Mouse (Mus musculus) G1E (cell line): ENCODE data around the gene Tmem39b. TPM values are rescaled to one million over a fixed set of nuclear protein-coding genes. Genes with fewer than 3 reads are reported as not detected.

Source experiments
- ATAC-seq: 2 replicates; pipeline ENCODE4 v1.8.0; 2016; ENCODE audit warnings: mild to moderate bottlenecking; ENCODE audit not compliant: insufficient number of reproducible peaks, poor library complexity, low FRiP score, severe bottlenecking; ENCODE audit errors: extremely low read depth
- DNase-seq: peaks from one replicate; pipeline ENCODE4 v3.0.0; 2012; ENCODE audit warnings: low spot score
- H3K27me3 ChIP-seq: 2 replicates; pipeline ENCODE4 v1.6.1; 2012; ENCODE audit warnings: mild to moderate bottlenecking, low read length, inconsistent platforms; ENCODE audit not compliant: insufficient read depth
- H3K36me3 ChIP-seq: replicated peaks from 2 replicates; pipeline ENCODE3; 2012; ENCODE audit warnings: mild to moderate bottlenecking, inconsistent platforms
- H3K4me1 ChIP-seq: 2 replicates; pipeline ENCODE4 v1.6.1; 2012; ENCODE audit warnings: low read depth, low read length, inconsistent platforms, mixed read lengths; ENCODE audit not compliant: insufficient read depth
- H3K4me3 ChIP-seq: 2 replicates; pipeline ENCODE4 v1.5.1; 2012; ENCODE audit warnings: low read depth, mild to moderate bottlenecking, inconsistent platforms, low read length, moderate library complexity, mixed read lengths
- H3K9me3 ChIP-seq: replicated peaks from 2 replicates; pipeline ENCODE4 v1.6.1; 2012; ENCODE audit warnings: inconsistent platforms
- CTCF ChIP-seq: IDR thresholded peaks from 2 replicates; pipeline ENCODE4 v1.5.1; 2012; ENCODE audit warnings: low read depth, low read length, inconsistent platforms, mixed read lengths
- GATA1 ChIP-seq: IDR thresholded peaks from 2 replicates; pipeline ENCODE4 v1.6.1; 2012; ENCODE audit warnings: borderline replicate concordance, low read length, inconsistent platforms, mixed read lengths
- GATA2 ChIP-seq: IDR thresholded peaks from 2 replicates; pipeline ENCODE4 v1.6.1; 2012; ENCODE audit warnings: low read depth, low read length, inconsistent platforms, borderline replicate concordance
- POLR2AphosphoS5 ChIP-seq: IDR thresholded peaks from 2 replicates; pipeline ENCODE4 v1.6.1; 2012; ENCODE audit warnings: low read depth, low read length, inconsistent platforms; ENCODE audit not compliant: insufficient replicate concordance
- TAL1 ChIP-seq: conservative IDR thresholded peaks from 2 replicates; pipeline ENCODE4 v1.6.1; 2012; ENCODE audit warnings: low read depth, low read length, inconsistent platforms, mixed read lengths
- polyA plus RNA-seq: library from polyadenylated mRNA; stranded (reverse); fragments of >175 nt; gene quantifications from 2 replicates; pipeline ENCODE4 v1.2.3, GENCODE M21; 2012
- total RNA-seq, 2 experiments: library from RNA; stranded (forward) in 1 of 2; stranded (reverse) in 1 of 2; fragments of 200-1000 nt in 1 of 2; fragments of >200 nt in 1 of 2; fragmentation: Nextera tagmentation in 1 of 2; gene quantifications; 2 replicates each; pipeline ENCODE4 v1.2.3; 2014 to 2017

Tmem39b gene
- total and polyA plus RNA-seq, 3 experiments, result 3.9 to 34.3 (median 18.3) TPM

GRCm38 (mm10) chr4:129671491-129672082 is 25.1 kb downstream of the Tmem39b start:
- peaks cover 23% of the 10 kb centered on the region for H3K4me1 ChIP-seq
- H3K9me3 ChIP-seq, result no peaks in the 10 kb centered on the region
- ATAC-seq (peak; percentile 57), DNase-seq (peak; percentile 67)
- TF ChIP-seq CTCF (peak; percentile 75), TAL1 (no peak)
- no peaks in the 10 kb centered on the region for H3K27me3 ChIP-seq
- H3K36me3 ChIP-seq, result peaks cover 36% of the 10 kb centered on the region
- peak overlapping the region; percentile 96 for H3K4me3 ChIP-seq

GRCm38 (mm10) chr4:129662255-129662813 is 34.3 kb downstream of the Tmem39b start:
- Histone ChIP-seq H3K4me1 (peaks cover 8% of the 10 kb centered on the region), H3K4me3 (no peak overlapping the region), H3K9me3 (no peaks in the 10 kb centered on the region), H3K27me3 (no peaks in the 10 kb centered on the region), H3K36me3 (peaks cover 78% of the 10 kb centered on the region)
- TF ChIP-seq TAL1 (no peak), POLR2AphosphoS5 (no peak), CTCF (no peak), GATA1 (no peak), GATA2 (no peak)
- DNase-seq, result no peak
- no peak for ATAC-seq

- H3K4me1 ChIP-seq, result peaks cover 8% of the 10 kb centered on the region
- no peak for ATAC-seq
- peaks cover 82% of the 10 kb centered on the region for H3K36me3 ChIP-seq
- H3K4me3 ChIP-seq, result no peak overlapping the region
- no peaks in the 10 kb centered on the region for H3K27me3 ChIP-seq
- DNase-seq, result no peak
- no peaks in the 10 kb centered on the region for H3K9me3 ChIP-seq
- TF ChIP-seq GATA1 (no peak), GATA2 (no peak)
Observed at GRCm38 (mm10) chr4:129661584-129661983, 35.1 kb downstream of the Tmem39b start.

- Histone ChIP-seq H3K4me3 (no peak overlapping the region), H3K27me3 (no peaks in the 10 kb centered on the region), H3K36me3 (peaks cover 94% of the 10 kb centered on the region), H3K4me1 (no peaks in the 10 kb centered on the region), H3K9me3 (no peaks in the 10 kb centered on the region)
- DNase-seq (no peak), ATAC-seq (no peak)
- TF ChIP-seq TAL1, result no peak
- no peak for TF ChIP-seq CTCF
- TF ChIP-seq GATA1, result no peak
- TF ChIP-seq GATA2, result no peak
- TF ChIP-seq POLR2AphosphoS5, result no peak
Observed at GRCm38 (mm10) chr4:129654770-129655169, 41.9 kb downstream of the Tmem39b start.

GRCm38 (mm10) chr4:129650359-129650758 is 46.3 kb downstream of the Tmem39b start:
- no peak for TF ChIP-seq GATA2
- no peak for TF ChIP-seq TAL1
- TF ChIP-seq GATA1, result no peak
- no peak for TF ChIP-seq POLR2AphosphoS5
- TF ChIP-seq CTCF, result no peak
- H3K27me3 ChIP-seq, result no peaks in the 10 kb centered on the region
- no peak for DNase-seq
- H3K9me3 ChIP-seq, result no peaks in the 10 kb centered on the region
- H3K36me3 ChIP-seq, result peaks cover 96% of the 10 kb centered on the region
- 0 out of 2 replicates have a peak, but pooled peaks cover 3% of the 10 kb centered on the region for H3K4me1 ChIP-seq
- no peak overlapping the region for H3K4me3 ChIP-seq
- no peak for ATAC-seq

GRCm38 (mm10) chr4:129648656-129649055 is 48.0 kb downstream of the Tmem39b start:
- Histone ChIP-seq H3K27me3 (no peaks in the 10 kb centered on the region), H3K9me3 (no peaks in the 10 kb centered on the region), H3K4me1 (0 out of 2 replicates have a peak, but pooled peaks cover 3% of the 10 kb centered on the region), H3K4me3 (no peak overlapping the region), H3K36me3 (peaks cover 94% of the 10 kb centered on the region)
- no peak for DNase-seq
- TF ChIP-seq CTCF, result no peak
- no peak for TF ChIP-seq GATA1
- no peak for TF ChIP-seq TAL1
- no peak for TF ChIP-seq POLR2AphosphoS5
- no peak for TF ChIP-seq GATA2
- no peak for ATAC-seq

- TF ChIP-seq POLR2AphosphoS5 (no peak), GATA1 (no peak), TAL1 (no peak), CTCF (no peak), GATA2 (no peak)
- Histone ChIP-seq H3K9me3 (no peaks in the 10 kb centered on the region), H3K27me3 (no peaks in the 10 kb centered on the region), H3K4me3 (no peak overlapping the region), H3K4me1 (peaks cover 20% of the 10 kb centered on the region), H3K36me3 (peaks cover 74% of the 10 kb centered on the region)
- DNase-seq (no peak), ATAC-seq (no peak)
Observed at GRCm38 (mm10) chr4:129645204-129645603, 51.4 kb downstream of the Tmem39b start.
